ENCODE assay signal across 14 mouse cellular contexts in genomic region chr14:47476266-47476665, GRCm38 (mm10).
"Had no signal": no experiment of that assay in that cellular context is flagged by ENCODE, and none has a peak within 500 bp of the region (broad histone marks: within the 10 kb centered on the region; RNA-seq: fewer than 3 reads in every experiment).

No protein-coding gene starts in this region.

- H3K9me3 ChIP-seq: kidney, embryonic 15.5 days; limb, embryonic 15.5 days; midbrain, embryonic 15.5 days; neural tube, embryonic 12.5 days; stomach, embryonic 15.5 days had no signal

- DNase-seq: kidney, adult 2 months; kidney, postnatal 14 days; layer of hippocampus, adult 9-11 months; layer of hippocampus, postnatal 36 days; lung, adult 18-20 months; thymus, adult 18-20 months; thymus, postnatal 14 days had no signal

- H3K4me2 ChIP-seq: kidney, embryonic 15.5 days; limb, embryonic 15.5 days; midbrain, embryonic 11.5 days; midbrain, embryonic 15.5 days; neural tube, embryonic 12.5 days; stomach, embryonic 15.5 days had no signal

- ATAC-seq: intestine, embryonic 16.5 days; midbrain, embryonic 15.5 days had no signal

- H3K27me3 ChIP-seq: kidney, embryonic 15.5 days; limb, embryonic 15.5 days; midbrain, embryonic 15.5 days; neural tube, embryonic 12.5 days; stomach, embryonic 15.5 days had no signal

- H3K4me3 ChIP-seq: kidney, embryonic 15.5 days; limb, embryonic 15.5 days; midbrain, embryonic 15.5 days; neural tube, embryonic 12.5 days; stomach, embryonic 15.5 days had no signal

- H3K27ac ChIP-seq: kidney, embryonic 15.5 days; limb, embryonic 15.5 days; midbrain, embryonic 15.5 days; neural tube, embryonic 12.5 days; stomach, embryonic 15.5 days had no signal

- H3K9ac ChIP-seq: kidney, embryonic 15.5 days; limb, embryonic 15.5 days; midbrain, embryonic 15.5 days; neural tube, embryonic 12.5 days; stomach, embryonic 15.5 days had no signal

- H3K36me3 ChIP-seq: kidney, embryonic 15.5 days; midbrain, embryonic 15.5 days; neural tube, embryonic 12.5 days; stomach, embryonic 15.5 days had no signal
